Mouse (Mus musculus) heart, postnatal 14 days (tissue): ENCODE measurements around the gene Fcgr2b. TPM values are rescaled to one million over a fixed set of nuclear protein-coding genes. Genes with fewer than 3 reads are reported as not detected.

Experiments used
- DNase-seq, 2 experiments: peaks; one replicate each; pipeline ENCODE4 v3.0.0; 2021 to 2022
- intact Hi-C: fragments of 180-260 bp; cut with DNase I; formaldehyde crosslinking; loops from one replicate; pipeline ENCODE4 v1.15.1; 2025
- total RNA-seq, 2 experiments: library from RNA; stranded (reverse); gene quantifications; 2 replicates each; pipeline ENCODE4 v1.2.3; 2021

The Fcgr2b gene
- total RNA-seq, 2 experiments from 2014 or later: 5.2 to 6.0 TPM

DNA sequence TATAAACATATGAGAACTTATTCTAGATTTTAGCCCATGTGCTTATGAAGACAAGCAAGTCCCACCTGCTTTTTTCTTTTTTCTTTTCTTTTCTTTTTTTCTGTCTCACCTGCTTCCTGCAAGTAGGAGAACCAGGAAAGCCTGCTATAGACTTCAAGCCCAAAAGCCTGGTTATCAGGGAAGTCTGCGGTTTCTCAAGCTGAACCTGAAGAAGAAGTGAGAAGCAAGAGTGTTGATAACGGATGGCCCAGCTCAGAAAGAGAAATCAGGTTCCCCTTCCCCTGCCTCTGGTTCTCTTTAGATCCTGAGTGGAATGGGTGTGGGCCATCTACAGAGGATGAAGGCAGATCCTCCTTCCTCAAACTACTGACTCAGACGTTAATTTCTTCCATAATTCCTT lies 44.3 kb downstream of the Fcgr2b start:
- no peak for DNase-seq
- intact Hi-C loops: no loop called here

DNA sequence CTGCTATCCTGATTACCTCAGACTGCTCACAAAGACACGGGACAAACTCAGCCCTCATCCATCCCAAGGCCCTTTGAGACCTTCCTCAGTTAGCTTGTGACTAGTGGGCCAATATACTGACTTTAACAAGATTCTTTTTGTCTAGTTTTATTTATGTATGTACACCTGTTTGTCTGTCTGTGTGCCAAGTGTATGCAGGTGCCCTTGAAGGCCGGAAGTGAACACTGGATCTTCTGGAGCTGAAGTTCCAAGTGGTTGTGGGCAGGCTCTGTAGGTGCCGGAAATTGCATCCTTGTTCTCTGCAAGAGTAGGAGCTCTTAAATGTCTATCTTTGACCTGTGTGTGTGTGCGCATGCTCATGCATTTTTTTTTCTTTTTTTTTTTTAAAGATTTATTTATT lies 47.1 kb downstream of the Fcgr2b start:
- DNase-seq: no peak
- intact Hi-C loops: no loop called here

DNA sequence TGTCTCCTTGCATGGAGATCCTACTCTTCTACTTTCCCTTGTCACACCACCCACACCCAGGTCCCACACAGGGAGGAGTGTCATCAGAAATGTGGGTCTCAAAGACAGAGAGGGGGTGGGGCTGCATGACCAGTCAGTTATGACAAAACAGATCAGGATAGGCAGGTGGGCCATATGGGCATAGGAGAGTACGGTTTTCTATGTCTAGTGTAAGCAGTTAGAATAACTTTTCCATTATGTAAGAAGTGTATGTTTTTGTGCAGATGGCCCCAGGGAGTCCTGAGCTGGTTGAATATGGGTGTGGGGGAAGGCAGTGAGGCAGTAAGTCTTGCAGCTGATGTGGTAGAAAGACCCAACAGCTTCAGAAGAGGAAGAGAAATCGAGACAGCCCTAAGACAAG lies 47.9 kb downstream of the Fcgr2b start:
- DNase-seq: no peak
- intact Hi-C loops: no loop called here

DNA sequence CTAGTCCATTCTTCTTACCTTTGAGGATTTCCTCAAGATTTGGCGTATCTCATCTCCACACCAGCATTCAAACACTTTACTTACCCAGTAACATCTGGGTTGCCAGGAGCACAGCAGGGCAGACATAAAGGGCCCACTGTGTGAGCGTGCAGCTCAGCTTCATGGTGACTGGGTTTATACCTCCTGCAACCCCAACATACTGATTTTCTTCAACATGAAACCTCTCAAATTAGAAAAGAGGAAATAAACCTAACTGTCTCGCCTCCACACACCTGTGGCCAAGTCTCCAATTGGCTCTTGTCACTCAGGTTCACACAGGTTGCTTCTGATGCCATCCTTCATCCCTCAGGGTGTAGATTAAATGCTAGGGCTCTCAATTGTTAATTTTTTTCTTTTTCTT lies 49.0 kb downstream of the Fcgr2b start, which contains the start of gene Fcrla:
Fcrla (minus strand) TSS at position 206 of the 400 bp plus-strand sequence.
- no peak for DNase-seq
- intact Hi-C loops: no loop called here

DNA sequence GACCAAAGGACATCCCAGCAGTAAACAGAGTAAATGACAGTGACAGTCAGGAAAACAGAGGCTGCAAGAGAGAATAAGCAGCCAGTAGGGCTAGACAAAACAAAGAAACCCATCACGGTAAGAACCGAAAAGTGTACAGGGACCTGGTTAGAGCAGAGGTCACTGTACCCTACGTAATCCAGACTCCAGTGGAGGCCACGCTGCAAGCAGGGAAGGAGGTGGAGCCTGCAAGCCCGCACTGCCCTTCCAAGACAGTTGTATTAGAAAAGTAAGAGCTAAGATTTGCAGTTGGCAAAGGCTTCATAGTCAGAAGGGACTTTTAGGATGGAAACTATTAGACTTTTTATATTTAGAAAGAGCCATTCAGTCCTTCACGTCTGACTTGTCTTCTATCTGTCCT lies 49.4 kb downstream of the Fcgr2b start:
- intact Hi-C loops: no loop called here

DNA sequence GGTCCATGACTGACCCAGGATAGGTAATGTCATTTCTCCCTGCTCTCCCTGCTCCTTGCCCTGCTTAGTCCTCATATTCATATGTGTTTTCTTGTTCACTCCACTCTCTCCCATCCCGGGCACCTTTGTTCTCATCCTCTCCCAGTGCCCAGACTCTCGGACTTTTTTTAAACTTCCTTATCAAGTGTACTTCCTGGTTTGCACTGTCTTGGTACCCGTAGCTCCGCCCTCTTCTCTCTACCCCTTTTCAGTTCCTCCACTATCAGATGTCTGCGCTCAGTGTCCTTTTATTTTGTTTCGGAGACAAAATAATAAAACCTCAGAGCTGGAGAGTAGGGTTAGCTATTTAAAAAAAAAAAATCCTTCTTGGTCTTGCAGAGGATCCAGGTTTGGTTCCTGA lies 51.9 kb downstream of the Fcgr2b start:
- intact Hi-C loops: no loop called here
- DNase-seq: no peak

More for the DNA sequence above, 49.4 kb downstream of the Fcgr2b start:
- DNase-seq: no peak

DNA sequence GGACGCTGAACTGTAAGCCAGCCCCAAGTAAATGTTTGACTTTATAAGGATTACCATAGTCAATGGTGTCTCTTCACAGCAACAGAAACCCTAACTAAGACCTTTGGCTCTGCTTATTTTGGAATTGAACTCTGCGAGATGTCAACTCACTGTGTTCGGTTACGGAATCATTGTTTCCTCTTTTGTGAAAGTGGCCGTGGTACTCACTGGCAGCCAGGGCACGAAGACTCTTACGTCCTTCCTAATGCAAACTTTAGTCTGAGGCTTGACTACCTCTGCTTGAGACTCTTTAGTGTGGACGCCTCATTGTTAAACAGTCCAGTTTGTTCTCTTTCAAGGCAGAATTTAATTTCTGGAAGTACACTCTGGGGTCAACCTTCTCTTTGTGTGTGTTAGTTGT lies 57.0 kb downstream of the Fcgr2b start:
- intact Hi-C loops: no loop called here
- no peak for DNase-seq

DNA sequence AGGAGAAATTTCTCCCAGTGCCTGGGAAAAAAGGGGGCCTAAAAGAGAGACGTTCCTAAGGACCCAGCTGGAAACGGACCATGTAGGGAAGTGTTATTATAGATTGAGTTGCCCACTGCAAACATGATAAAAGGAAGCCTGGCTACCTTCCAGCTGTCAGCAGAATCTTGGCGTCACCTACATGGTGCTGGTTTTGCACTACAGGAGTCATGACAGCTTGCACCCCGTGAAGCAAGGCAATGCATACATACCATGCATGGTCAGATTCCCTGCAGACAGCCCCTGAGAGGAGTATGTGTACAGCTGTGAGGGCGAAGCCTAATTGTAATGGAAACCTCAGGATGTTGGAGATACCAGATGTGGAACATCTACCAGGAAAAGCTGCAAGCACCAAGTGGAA lies 60.7 kb downstream of the Fcgr2b start:
- intact Hi-C loops: no loop called here
- no peak for DNase-seq

DNA sequence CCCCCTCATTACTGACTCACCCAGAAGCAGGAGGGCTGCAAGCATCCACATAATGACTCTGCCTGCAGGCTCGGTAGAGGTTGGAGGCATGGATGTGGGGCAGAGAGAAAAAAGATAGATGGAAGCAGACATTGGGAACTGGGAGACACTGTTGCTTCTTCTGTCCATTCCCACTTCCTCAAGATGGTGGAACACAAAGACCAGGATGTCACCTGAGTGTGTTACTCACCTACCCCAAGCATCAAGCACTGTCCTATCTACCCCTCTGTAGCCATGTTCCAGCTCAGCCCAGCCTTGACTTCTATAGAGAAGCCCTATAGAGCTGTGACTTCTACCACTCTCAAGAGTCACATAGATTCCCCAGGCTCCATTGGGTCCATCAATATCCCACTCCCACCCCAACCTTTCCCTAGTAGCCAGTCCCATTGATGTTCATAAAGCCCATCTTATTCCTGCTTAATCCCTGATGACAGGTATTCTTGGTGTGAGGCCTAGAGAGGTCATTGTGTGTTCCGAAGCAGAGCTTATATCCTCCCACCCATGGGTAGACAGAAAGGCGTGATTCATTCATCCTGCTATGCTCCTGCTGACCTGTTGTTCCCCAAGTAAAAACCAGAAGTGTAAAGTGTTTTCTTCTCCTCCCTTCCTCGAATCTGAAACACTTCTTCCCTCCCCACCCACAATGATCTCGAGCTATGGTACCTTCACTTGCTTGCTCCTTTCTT lies 63.3 kb downstream of the Fcgr2b start, which contains the start of gene Fcrlb:
Fcrlb (minus strand) TSS at position 51 of the 725 bp plus-strand sequence.
- DNase-seq: no peak
- intact Hi-C loops: no loop called here

DNA sequence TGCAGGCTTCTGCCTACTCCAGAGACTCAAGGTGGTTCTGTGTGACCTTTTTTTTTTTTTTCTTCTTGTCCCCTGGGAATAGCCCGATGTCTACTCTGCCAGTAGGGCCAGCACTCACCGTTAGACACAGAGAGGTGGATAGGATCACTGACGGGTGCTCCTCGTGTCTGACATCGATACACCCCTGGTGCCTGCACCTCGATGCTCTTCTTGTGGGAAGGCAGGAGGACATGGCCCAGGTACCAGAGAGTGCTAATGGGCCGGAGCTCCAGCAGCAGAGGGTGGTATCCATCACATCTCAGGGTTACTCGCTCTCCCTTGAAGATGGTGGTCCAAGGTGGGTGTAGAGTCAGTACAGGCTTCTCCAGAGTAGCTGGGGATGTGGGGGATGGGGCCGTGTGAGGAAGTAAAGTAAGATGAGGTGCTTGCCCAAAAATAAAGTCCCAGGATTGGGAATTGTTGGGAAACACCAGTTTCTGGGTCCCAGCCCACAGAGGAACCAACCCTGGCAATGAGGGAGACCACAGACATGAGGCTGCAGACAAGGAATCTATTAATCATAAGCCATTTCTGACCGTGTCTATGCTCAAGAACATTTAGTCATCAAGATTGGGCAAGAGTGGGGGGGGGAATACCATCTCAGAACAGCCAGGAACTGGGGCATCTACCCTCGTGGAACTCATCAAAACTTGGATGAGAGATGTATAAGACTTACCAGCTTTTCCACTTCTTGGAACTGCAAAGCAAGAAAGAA lies 64.3 kb downstream of the Fcgr2b start:
- DNase-seq: no peak
- intact Hi-C loops: no loop called here

Other genes starting within 250 kb of the Fcgr2b start
- gene Atf6, start 108.8 kb downstream of the Fcgr2b start, total RNA-seq: 10 to 100 TPM; 52.5 to 56.3 TPM
- under 1 TPM; 0.48 to 0.56 TPM for gene Gm26620, start 91.5 kb downstream of the Fcgr2b start, total RNA-seq
- 1 to 10 TPM; 7.4 TPM for gene Dusp12, start 91.0 kb downstream of the Fcgr2b start, total RNA-seq
- not detected for gene Fcrlb, start 63.6 kb downstream of the Fcgr2b start, total RNA-seq
- under 1 TPM; 0.84 to 1.00 TPM for gene Fcrla, start 49.0 kb downstream of the Fcgr2b start, total RNA-seq
- under 1 TPM; 0.22 to 0.29 TPM for gene Fcgr4, start 42.4 kb upstream of the Fcgr2b start, total RNA-seq
- 10 to 100 TPM; 11.8 to 11.9 TPM for gene Fcgr3, start 88.4 kb upstream of the Fcgr2b start, total RNA-seq
- gene Cfap126, start 137.4 kb upstream of the Fcgr2b start, total RNA-seq: 1 to 10 TPM in 1 of 2 experiments, under 1 TPM in 1; 1.00 to 2.1 TPM
- gene Sdhc, start 174.1 kb upstream of the Fcgr2b start, total RNA-seq: 1,000 to 10,000 TPM; 1,008 to 1,038 TPM
- gene Mpz, start 174.2 kb upstream of the Fcgr2b start, total RNA-seq: 10 to 100 TPM in 1 of 2 experiments, not detected in 1; 18.9 TPM
- 100 to 1,000 TPM; 180 to 188 TPM for gene Pcp4l1, start 219.7 kb upstream of the Fcgr2b start, total RNA-seq
- gene Nr1i3, start 237.4 kb upstream of the Fcgr2b start, total RNA-seq: under 1 TPM in 1 of 2 experiments, not detected in 1; 0.14 TPM
- 10 to 100 TPM; 86.2 to 92.8 TPM for gene Tomm40l, start 246.0 kb upstream of the Fcgr2b start, total RNA-seq
- 1 to 10 TPM; 1.6 to 4.0 TPM for gene Apoa2, start 248.5 kb upstream of the Fcgr2b start, total RNA-seq